Mouse (Mus musculus) small intestine, adult 2 months (tissue): ENCODE measurements at regions not wholly inside any gene's neighbourhood (a gene's known extent, or its start where the extent isn't known, plus 50 kb on each side); places are given as distances from the start of the nearest gene placed in this dataset.

Experiments used
- CTCF ChIP-seq: fragments of 200-500 bp; IDR thresholded peaks from 2 replicates; pipeline ENCODE4 v1.5.1; 2012; ENCODE audit warnings: low read depth, mild to moderate bottlenecking, control low read depth, inconsistent platforms, low read length, moderate library complexity, mixed read lengths; ENCODE audit not compliant: insufficient replicate concordance, insufficient read length; ENCODE audit errors: extremely low read depth
- POLR2A ChIP-seq: fragments of 200-500 bp; IDR thresholded peaks from 2 replicates; pipeline ENCODE4 v1.6.1; 2012; ENCODE audit warnings: low read depth, mild to moderate bottlenecking, control low read depth, inconsistent platforms, low read length, moderate library complexity

DNA sequence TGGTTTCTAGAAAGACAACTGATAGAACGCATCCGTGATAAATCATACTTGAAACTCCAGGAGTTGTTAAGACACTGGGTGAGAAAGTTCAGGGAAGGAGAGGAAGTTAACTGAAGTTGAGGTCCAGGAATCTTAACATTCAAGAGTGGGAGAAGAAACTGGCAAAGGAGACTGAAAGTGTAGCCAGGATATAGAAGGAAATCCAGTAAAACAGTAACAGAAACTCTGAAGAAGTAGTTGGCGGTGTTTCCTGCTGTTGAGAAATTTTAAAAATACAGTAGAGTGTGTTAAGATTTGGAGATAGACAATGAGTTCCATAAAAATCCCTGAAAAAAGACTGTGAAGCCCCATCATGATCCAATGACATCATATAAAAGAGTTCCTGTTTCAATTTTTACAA is 2154.3 kb upstream of the Lrrc6 start:
- TF ChIP-seq CTCF (no peak), POLR2A (no peak)
